Mouse (Mus musculus) erythroblast, adult 5-6 weeks (primary cell): Measurements from ENCODE around the gene Pcdh15. TPM values are rescaled to one million over a fixed set of nuclear protein-coding genes. Genes with fewer than 3 reads are reported as not detected.

Source experiments
- ATAC-seq: replicated peaks from 2 replicates; pipeline ENCODE4 v1.8.0; 2016; ENCODE audit warnings: moderate number of reproducible peaks, mild to moderate bottlenecking, moderate TSS enrichment, inconsistent platforms; ENCODE audit not compliant: poor library complexity, low FRiP score, severe bottlenecking
- total RNA-seq, 2 experiments: library from RNA; stranded (forward) in 1 of 2; stranded (reverse) in 1 of 2; fragments of 150-400 nt in 1 of 2; fragments of 200-764, 138-1000 nt in 1 of 2; gene quantifications; 2 replicates each; pipeline versions ENCODE4 v1.2.3 to v1.2.4; 2015 to 2017; ENCODE audit warnings: low replicate concordance in 2 of 2

Pcdh15 gene
- total RNA-seq, 2 experiments from 2014 or later, result 3.0 TPM; not detected in 1

DNA sequence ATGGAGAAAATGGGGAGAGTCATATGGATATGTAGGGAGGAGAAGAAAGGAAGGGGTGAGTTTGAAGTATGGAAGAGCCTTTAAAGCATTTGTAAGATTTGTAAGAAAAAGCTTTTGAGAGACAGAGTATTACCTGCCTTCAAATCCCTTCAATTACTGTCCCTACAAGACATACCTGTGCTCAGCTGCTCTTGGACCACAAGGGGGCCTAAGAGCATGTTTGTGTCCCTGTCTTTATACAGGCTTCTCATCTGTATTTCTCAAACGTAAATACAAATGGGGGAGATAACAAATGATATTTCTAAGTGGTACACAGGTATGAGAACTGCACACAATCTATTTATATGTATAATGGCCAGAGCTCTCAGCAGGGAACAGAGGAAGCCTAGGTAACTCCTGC lies 1118.1 kb downstream of the Pcdh15 start:
- ATAC-seq, result no peak

GRCm38 (mm10) chr10:74220439-74220838 lies 1121.3 kb downstream of the Pcdh15 start:
- ATAC-seq, result no peak

DNA sequence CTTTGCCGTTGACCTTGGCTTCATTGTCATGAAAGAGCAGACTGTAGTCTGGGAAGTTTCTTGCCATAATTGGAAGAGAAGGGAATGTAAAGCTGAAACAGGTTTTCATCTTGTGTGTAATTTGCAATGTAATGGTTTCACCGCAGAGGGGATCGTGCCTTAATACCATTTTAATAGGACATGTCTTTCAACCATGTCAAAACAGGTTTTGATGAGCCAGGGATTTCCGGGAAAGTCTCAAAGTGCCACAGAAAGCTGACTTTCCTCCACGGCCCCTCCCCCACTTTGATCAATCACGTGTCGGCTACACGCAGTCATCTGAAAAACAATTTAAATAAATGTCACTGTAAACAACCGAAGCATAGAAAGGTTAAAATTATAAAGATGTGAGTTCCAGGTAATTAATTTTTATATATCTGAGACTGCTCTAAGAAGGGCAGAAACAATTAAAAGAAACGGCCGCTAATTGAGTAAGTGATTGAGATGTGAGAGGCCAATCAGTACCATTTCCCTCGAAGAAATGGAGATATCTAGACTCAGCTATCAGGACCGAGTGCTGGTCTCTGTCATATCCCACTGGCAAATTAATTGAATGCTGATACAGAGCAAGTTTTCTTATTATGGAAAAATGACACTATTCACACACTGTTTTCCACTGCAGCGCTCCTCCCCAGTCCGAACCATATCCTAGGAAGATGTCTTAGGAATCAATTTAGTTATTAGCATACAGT lies 1158.7 kb downstream of the Pcdh15 start:
- no peak for ATAC-seq

DNA sequence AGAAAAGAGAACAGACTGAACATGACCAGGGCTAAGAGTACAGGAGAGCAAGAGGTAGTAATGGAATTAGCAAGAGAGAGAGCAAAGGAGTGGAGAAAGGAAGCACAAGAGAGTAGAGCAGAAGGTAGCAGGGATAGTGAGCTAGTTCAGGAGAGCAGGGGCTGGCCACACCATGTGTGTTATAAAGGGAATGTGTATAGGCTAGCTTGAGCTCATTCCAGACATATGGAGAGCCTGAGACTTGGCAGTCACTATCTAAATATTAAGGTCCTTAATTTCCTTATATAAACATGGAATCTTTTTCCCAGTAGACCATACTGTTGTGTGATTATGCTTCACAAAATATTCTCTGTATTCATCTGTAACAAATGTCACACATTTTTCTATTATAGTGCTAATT lies 1159.5 kb downstream of the Pcdh15 start:
- no peak for ATAC-seq

DNA sequence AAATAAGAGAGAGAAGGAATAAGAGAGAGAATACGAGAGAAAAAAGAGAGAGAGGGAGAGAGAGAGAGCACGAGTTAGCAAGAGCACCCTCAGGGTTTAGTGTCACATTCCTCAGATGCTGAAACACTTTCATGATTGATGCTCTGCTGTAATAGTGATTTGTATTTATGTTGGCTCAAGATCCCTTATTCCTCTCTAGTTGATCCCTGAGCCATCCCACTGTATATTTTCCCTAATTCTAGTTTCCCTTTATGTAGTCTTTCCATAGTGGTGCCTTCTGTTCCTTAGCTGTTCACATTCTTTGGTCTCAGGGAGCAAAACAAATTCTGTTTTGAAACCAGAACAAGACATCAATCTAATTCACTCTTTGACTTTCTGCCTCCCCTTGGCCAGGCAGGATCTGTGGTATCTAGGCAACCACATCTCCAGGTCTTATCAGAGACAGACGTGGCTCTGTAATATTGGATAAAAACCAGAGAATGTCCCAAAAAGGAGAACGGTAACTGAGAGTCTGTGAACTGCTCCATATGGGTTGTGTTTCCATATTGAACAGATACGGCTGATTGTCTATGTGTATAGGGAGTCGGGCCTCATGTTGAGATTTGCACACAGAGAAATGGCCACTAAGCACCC lies 1170.6 kb downstream of the Pcdh15 start:
- ATAC-seq, result no peak

GRCm38 (mm10) chr10:74270894-74271293 lies 1171.8 kb downstream of the Pcdh15 start:
- no peak for ATAC-seq

GRCm38 (mm10) chr10:74304120-74304519 lies 1205.0 kb downstream of the Pcdh15 start:
- no peak for ATAC-seq

- ATAC-seq, result no peak
These were observed 1206.5 kb downstream of the Pcdh15 start for GRCm38 (mm10) chr10:74305439-74306158.

DNA sequence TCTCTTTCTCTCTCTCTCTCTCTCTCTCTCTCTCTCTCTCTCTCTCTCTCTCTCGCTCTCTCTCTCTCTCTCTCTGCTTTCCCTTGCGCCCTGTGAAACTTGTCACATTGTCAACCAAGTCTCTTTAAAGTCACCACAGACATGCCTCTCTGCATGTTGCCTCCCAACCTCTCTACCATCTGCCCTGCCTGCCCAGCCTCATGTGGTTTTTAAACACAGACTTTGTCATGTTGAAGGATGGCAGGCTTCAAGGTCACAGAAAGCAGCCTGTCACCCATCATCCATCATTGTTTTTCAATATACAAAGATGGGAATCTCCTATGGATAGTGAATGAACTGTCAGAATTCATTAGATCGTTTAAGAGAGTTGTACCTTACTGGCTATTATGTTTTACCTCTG lies 1207.9 kb downstream of the Pcdh15 start:
- no peak for ATAC-seq

- no peak for ATAC-seq
These were observed 1216.9 kb downstream of the Pcdh15 start for GRCm38 (mm10) chr10:74316091-74316490.

GRCm38 (mm10) chr10:74335412-74335811 lies 1236.3 kb downstream of the Pcdh15 start:
- no peak for ATAC-seq

- no peak for ATAC-seq
These were observed 1240.4 kb downstream of the Pcdh15 start for GRCm38 (mm10) chr10:74339247-74340160.

GRCm38 (mm10) chr10:74359526-74359925 lies 1260.4 kb downstream of the Pcdh15 start:
- ATAC-seq, result no peak

- no peak for ATAC-seq
These were observed 1279.6 kb downstream of the Pcdh15 start for GRCm38 (mm10) chr10:74378697-74379096.

- ATAC-seq, result no peak
These were observed 1280.4 kb downstream of the Pcdh15 start for GRCm38 (mm10) chr10:74379276-74380134.

DNA sequence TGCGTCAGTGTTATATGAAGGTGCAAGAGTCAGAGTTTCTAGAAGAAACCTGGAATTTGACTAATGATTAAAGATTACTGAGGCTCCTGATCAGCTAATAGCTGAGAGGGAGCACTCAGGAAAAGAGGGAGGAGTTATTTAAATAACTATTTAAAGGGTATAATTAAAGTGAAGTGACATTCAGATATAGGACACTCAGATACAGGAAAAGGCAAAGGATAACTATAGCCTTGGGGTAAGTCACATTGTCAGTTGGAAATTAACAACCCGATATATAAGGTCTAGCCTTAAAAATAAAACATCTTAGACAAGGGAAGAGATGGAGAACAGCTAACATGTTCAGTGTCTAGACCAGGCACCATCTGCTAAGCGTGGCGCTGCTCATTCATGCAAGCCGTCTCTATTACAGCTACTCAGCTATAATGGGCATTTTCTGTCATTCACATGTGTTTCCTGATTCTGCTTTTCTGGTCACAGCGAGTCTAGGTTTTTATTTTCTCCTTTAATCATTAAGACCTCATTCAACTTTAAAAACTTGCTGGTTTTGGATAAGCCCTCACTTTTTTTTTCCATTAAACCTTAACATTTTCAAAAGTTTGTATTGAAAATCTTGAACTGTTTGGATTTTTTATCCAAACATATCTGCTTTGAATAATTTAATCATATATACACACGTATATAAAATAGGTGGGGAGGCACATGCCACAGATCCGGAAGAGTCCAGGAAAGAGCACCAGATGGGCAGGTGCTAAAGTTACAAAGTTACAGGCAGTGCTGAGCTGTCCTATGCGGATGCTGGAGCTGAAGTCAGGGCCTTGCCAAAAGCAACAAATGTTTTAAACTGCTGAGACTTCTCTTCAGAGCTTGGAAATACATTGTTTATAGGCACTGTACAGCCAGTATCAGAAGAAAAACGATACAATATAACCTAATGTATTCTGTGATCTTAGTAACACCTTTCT lies 1288.7 kb downstream of the Pcdh15 start:
- no peak for ATAC-seq

- no peak for ATAC-seq
These were observed 1304.0 kb downstream of the Pcdh15 start for GRCm38 (mm10) chr10:74403111-74403510.

- no peak for ATAC-seq
These were observed 1314.9 kb downstream of the Pcdh15 start for GRCm38 (mm10) chr10:74414021-74414420.
